Mouse (Mus musculus) brain, embryonic 14.5 days (tissue): ENCODE results near the gene Speer3. TPM values are rescaled to one million over a fixed set of nuclear protein-coding genes. Genes with fewer than 3 reads are reported as not detected.
"Not testable (repeated sequence)": the region's sequence is repeated elsewhere in the genome, so short reads cannot be mapped to it uniquely, and the experiment has no call there.

Experiments used
- DNase-seq: peaks from one replicate; pipeline ENCODE4 v3.0.0-alpha.2; 2011; ENCODE audit warnings: low read depth
- CTCF ChIP-seq: fragments of 200-500 bp; IDR thresholded peaks from 2 replicates; pipeline ENCODE4 v1.5.1; 2012; ENCODE audit warnings: inconsistent platforms, mild to moderate bottlenecking, moderate library complexity, borderline replicate concordance; ENCODE audit not compliant: insufficient read depth, insufficient read length; ENCODE audit errors: extremely low read depth
- POLR2A ChIP-seq: fragments of 200-500 bp; IDR thresholded peaks from 2 replicates; pipeline ENCODE4 v1.6.1; 2012; ENCODE audit warnings: mild to moderate bottlenecking, inconsistent platforms, borderline replicate concordance; ENCODE audit not compliant: poor library complexity, insufficient read depth, insufficient read length, severe bottlenecking; ENCODE audit errors: extremely low read depth
- polyA plus RNA-seq: library from polyadenylated mRNA; depleted of rRNA; stranded (reverse); fragments of >200 nt; gene quantifications from 2 replicates; pipeline ENCODE4 v1.2.3, GENCODE M21; 2012; rRNA removed

The Speer3 gene
- polyA plus RNA-seq = not detected in 2 replicates

GRCm38 (mm10) chr5:13791319-13791718 lies at the start of gene Speer3:
Speer3 (plus strand) TSS chr5:13791619.
- DNase-seq = no peak
- no peak for TF ChIP-seq CTCF
- TF ChIP-seq POLR2A = no peak

DNA sequence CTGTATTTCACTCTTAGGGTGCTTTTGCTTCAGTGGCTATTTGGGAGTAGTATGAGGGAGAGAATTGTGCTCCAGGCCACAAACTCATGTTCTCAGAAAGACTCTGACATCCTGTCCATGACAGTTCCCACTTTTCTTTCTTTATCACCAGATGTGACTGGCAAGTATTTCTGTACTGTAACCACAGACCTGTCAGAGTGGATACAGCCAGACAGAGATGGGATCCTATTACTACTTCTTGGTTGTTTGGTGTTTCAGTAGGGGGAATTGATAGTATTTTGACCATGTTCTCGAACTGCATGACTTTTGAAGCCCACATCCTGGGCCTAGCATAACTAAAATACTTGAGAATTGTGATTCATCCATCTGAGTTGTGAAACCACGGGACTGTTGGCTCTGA lies 19.1 kb downstream of the Speer3 start:
- not testable (repeated sequence) for DNase-seq

GRCm38 (mm10) chr5:13825108-13825507 lies 33.7 kb downstream of the Speer3 start:
- DNase-seq = no peak
- TF ChIP-seq CTCF = no peak
- TF ChIP-seq POLR2A = no peak

- no peak for TF ChIP-seq CTCF
- no peak for TF ChIP-seq POLR2A
Observed at GRCm38 (mm10) chr5:13826708-13827107, 35.3 kb downstream of the Speer3 start.

GRCm38 (mm10) chr5:13844317-13844716 lies 52.9 kb downstream of the Speer3 start:
- DNase-seq = no peak
- no peak for TF ChIP-seq POLR2A
- no peak for TF ChIP-seq CTCF

More at GRCm38 (mm10) chr5:13826708-13827107, 35.3 kb downstream of the Speer3 start:
- DNase-seq = no peak

Other genes starting within 250 kb of the Speer3 start
- 1.2 and 2.9 TPM in 2 replicates for gene Sema3e, start 233.7 kb downstream of the Speer3 start, polyA plus RNA-seq